Mouse (Mus musculus) frontal cortex, postnatal 14 days (tissue): Measurements from ENCODE around the gene Arl8b.

ENCODE experiments used
- DNase-seq, 2 experiments: peaks; one replicate each; pipeline ENCODE4 v3.0.0; 2022; ENCODE audit warnings: low spot score in 2 of 2

Gene Arl8b

GRCm38 (mm10) chr6:108784796-108785195 is 1.9 kb downstream of the Arl8b start:
- no peak for DNase-seq

- DNase-seq = no peak
These were observed 2.7 kb downstream of the Arl8b start for GRCm38 (mm10) chr6:108785551-108785950.

GRCm38 (mm10) chr6:108791498-108791897 is 8.6 kb downstream of the Arl8b start:
- no peak for DNase-seq

- DNase-seq = no peak
These were observed 13.0 kb downstream of the Arl8b start for GRCm38 (mm10) chr6:108795912-108796311.

- DNase-seq = no peak
These were observed 13.8 kb downstream of the Arl8b start for GRCm38 (mm10) chr6:108796706-108797105.

GRCm38 (mm10) chr6:108805194-108805593 is 22.3 kb downstream of the Arl8b start:
- no peak for DNase-seq

- DNase-seq = no peak
These were observed 23.0 kb downstream of the Arl8b start for GRCm38 (mm10) chr6:108805871-108806270.

GRCm38 (mm10) chr6:108807446-108807845 is 24.5 kb downstream of the Arl8b start:
- no peak for DNase-seq

- DNase-seq = no peak
These were observed 25.9 kb downstream of the Arl8b start for GRCm38 (mm10) chr6:108808786-108809185.

- DNase-seq = no peak
These were observed 27.3 kb downstream of the Arl8b start for GRCm38 (mm10) chr6:108810237-108810636.

- DNase-seq = no peak
These were observed 29.2 kb downstream of the Arl8b start for GRCm38 (mm10) chr6:108812134-108812533.

GRCm38 (mm10) chr6:108817510-108817909 is 34.6 kb downstream of the Arl8b start:
- DNase-seq = no peak

- DNase-seq = no peak
These were observed 42.1 kb downstream of the Arl8b start for GRCm38 (mm10) chr6:108824816-108825545.

- DNase-seq = no peak
These were observed 43.2 kb downstream of the Arl8b start for GRCm38 (mm10) chr6:108826070-108826469.

- no peak for DNase-seq
These were observed 44.5 kb downstream of the Arl8b start for GRCm38 (mm10) chr6:108827336-108827920.

- peak; percentile 92 to 94 for DNase-seq
These were observed 45.5 kb downstream of the Arl8b start, which contains the start of gene Edem1 for GRCm38 (mm10) chr6:108828234-108828868. TSS of gene Edem1 (plus strand) at chr6:108828641.

- DNase-seq = peak; percentile 35
These were observed 46.0 kb downstream of the Arl8b start for GRCm38 (mm10) chr6:108828872-108829271.

GRCm38 (mm10) chr6:108829386-108830370 is 46.8 kb downstream of the Arl8b start:
- no peak for DNase-seq

- no peak for DNase-seq
These were observed 49.3 kb downstream of the Arl8b start for GRCm38 (mm10) chr6:108832170-108832569.

GRCm38 (mm10) chr6:108832989-108833388 is 50.1 kb downstream of the Arl8b start:
- DNase-seq = no peak

GRCm38 (mm10) chr6:108833963-108834697 is 51.2 kb downstream of the Arl8b start:
- DNase-seq = no peak
